ENCODE assay signal across 16 mouse cellular contexts in genomic region chr1:52474291-52474690, GRCm38 (mm10).
"Had no signal": no experiment of that assay in that cellular context is flagged by ENCODE, and none has a peak within 500 bp of the region (broad histone marks: within the 10 kb centered on the region; RNA-seq: fewer than 3 reads in every experiment).

No protein-coding gene starts in this region.

- H3K4me3 ChIP-seq: neural tube, embryonic 13.5 days; neural tube, embryonic 15.5 days; stomach, embryonic 15.5 days had no signal

- H3K9me3 ChIP-seq: neural tube, embryonic 13.5 days; neural tube, embryonic 15.5 days; stomach, embryonic 15.5 days had no signal

- H3K4me2 ChIP-seq: neural tube, embryonic 13.5 days; neural tube, embryonic 15.5 days; stomach, embryonic 15.5 days had no signal

- DNase-seq: retina, postnatal 1 day; right cerebral cortex, adult 18-20 months; right cerebral cortex, postnatal 14 days; right cerebral cortex, postnatal 25 days; right cerebral cortex, postnatal 4 days; spleen, adult 18-20 months; thymus, adult 18-20 months; thymus, adult 2 months; thymus, postnatal 14 days; thymus, postnatal 25 days; thymus, postnatal 36 days; thymus, postnatal 4 days had no signal

- H3K4me1 ChIP-seq: stomach, embryonic 15.5 days had no signal

- H3K9ac ChIP-seq: neural tube, embryonic 13.5 days; neural tube, embryonic 15.5 days; stomach, embryonic 15.5 days had no signal

- H3K27me3 ChIP-seq: neural tube, embryonic 13.5 days; neural tube, embryonic 15.5 days; stomach, embryonic 15.5 days had no signal

- H3K27ac ChIP-seq: neural tube, embryonic 13.5 days; neural tube, embryonic 15.5 days; stomach, embryonic 15.5 days; stomach, postnatal 0 days had no signal

- H3K36me3 ChIP-seq: neural tube, embryonic 13.5 days had no signal
